ENCODE assay signal across 8 mouse cellular contexts in the genomic region with DNA sequence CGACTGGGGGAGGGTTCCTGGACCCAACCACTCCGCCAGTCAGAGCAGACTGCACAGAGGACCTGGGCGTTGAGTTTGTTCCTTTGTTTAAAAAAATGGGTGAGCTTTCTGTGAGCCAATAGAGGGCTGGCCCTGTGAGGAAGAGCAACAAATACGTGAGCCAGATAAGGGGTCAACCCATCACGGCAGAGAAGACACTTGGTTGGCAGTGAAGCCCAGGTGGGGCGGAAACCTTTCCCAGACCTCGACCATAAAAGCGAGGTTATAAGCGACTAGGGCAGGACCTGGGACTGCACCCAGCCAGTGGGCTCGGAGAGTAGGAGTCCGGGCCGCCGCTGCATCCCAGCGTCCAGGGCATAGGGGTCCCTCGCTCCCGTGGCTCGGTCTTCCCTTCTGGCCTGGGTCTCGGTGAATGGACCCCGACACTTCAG. TPM values are rescaled to one million over a fixed set of nuclear protein-coding genes. Genes with fewer than 3 reads are reported as not detected.
DNase-seq lines count a peak whose midpoint lies in the region; ATAC-seq and TF ChIP-seq lines count a peak whose summit lies in the region.

No protein-coding gene starts in this region.

- no peak for TF ChIP-seq CTCF in lung, postnatal 0 days (IDR thresholded peaks at IDR 0.05)

- H3K4me3 ChIP-seq in heart, embryonic 11.5 days (ENCODE audit: low read depth, low read length), result peak overlapping the region; percentile 82
- peak overlapping the region; percentile 77 for H3K4me3 ChIP-seq in lung, postnatal 0 days (ENCODE audit: low read depth, low read length)

- peak; percentile 91 for DNase-seq in CD4-positive, CD25-positive, alpha-beta regulatory T cell, adult 2 months (ENCODE audit: low read depth, low spot score)
- peak; percentile 81 for DNase-seq in adrenal gland, adult 2 months
- DNase-seq in embryo, embryonic 11 days, result peak; percentile 87
- peak; percentile 79 for DNase-seq in kidney, postnatal 10 days
- DNase-seq in lung, postnatal 0 days (ENCODE audit: low spot score), result peak; percentile 90
- peak; percentile 30 for DNase-seq in ovary, postnatal 10 days (ENCODE audit: low spot score)
- peak; percentile 64 to 79 for DNase-seq in thymus, postnatal 10 days (ENCODE audit: low spot score in 2 of 2)

- H3K9ac ChIP-seq in heart, embryonic 11.5 days (ENCODE audit: low read depth, low read length), result peak overlapping the region; percentile 84
- peak overlapping the region; percentile 59 for H3K9ac ChIP-seq in lung, postnatal 0 days (replicated peaks; ENCODE audit: low read depth)

- peaks cover 10% of the 10 kb centered on the region for H3K4me1 ChIP-seq in heart, embryonic 11.5 days (ENCODE audit: control insufficient read depth, insufficient read depth, low read length)
- peaks cover 7% of the 10 kb centered on the region; the same call in 1 of the 2 replicates for H3K4me1 ChIP-seq in lung, postnatal 0 days (ENCODE audit: insufficient read depth, low read depth, low read length)

- H3K36me3 ChIP-seq in heart, embryonic 11.5 days (ENCODE audit: control insufficient read depth, insufficient read depth, low read length), result peaks cover 8% of the 10 kb centered on the region
- peaks cover 6% of the 10 kb centered on the region; the same call in 1 of the 2 replicates for H3K36me3 ChIP-seq in lung, postnatal 0 days (ENCODE audit: insufficient read depth, low read length)

- no peak for TF ChIP-seq EP300 in lung, postnatal 0 days (IDR thresholded peaks at IDR 0.05)

- no peaks in the 10 kb centered on the region for H3K9me3 ChIP-seq in heart, embryonic 11.5 days (replicated peaks; ENCODE audit: control insufficient read depth, low read length)
- no peaks in the 10 kb centered on the region for H3K9me3 ChIP-seq in lung, postnatal 0 days (ENCODE audit: low read length)

- no peaks in the 10 kb centered on the region for H3K27me3 ChIP-seq in heart, embryonic 11.5 days (ENCODE audit: control insufficient read depth, insufficient read depth, low read length)
- no peaks in the 10 kb centered on the region for H3K27me3 ChIP-seq in lung, postnatal 0 days (replicated peaks; ENCODE audit: insufficient read depth, low read length)

- ATAC-seq in heart, embryonic 11.5 days (replicated peaks; ENCODE audit: insufficient number of reproducible peaks, low FRiP score, low TSS enrichment), result peak; percentile 49
- peak; percentile 40 for ATAC-seq in lung, postnatal 0 days

- 1% methylated on average over 19 of the region's 19 CpGs for WGBS in heart, embryonic 11.5 days (ENCODE audit: insufficient replicate concordance)
- under 1% methylated on average over 19 of the region's 19 CpGs for WGBS in lung, postnatal 0 days

- peak overlapping the region; percentile 91 for H3K4me2 ChIP-seq in heart, embryonic 11.5 days
- peak overlapping the region; percentile 88 for H3K4me2 ChIP-seq in lung, postnatal 0 days (replicated peaks; ENCODE audit: low read depth, low read length)

- H3K27ac ChIP-seq in heart, embryonic 11.5 days (ENCODE audit: low read depth, low read length), result peak overlapping the region; percentile 88
- H3K27ac ChIP-seq in lung, postnatal 0 days (ENCODE audit: low read length), result peak overlapping the region; percentile 93

RNA-seq across cellular contexts. Expression of a gene that starts 1.1 kb away (rescaled TPM):
- 1 to 10 TPM; 7.6 to 9.2 TPM for total RNA-seq in adrenal gland, adult 2 months (2021)
- polyA plus RNA-seq in adrenal gland, adult 2 months (2012; rRNA removed), result 25.3 and 27.5 TPM in 2 replicates
- polyA plus RNA-seq in heart, embryonic 11.5 days (2014; fragmentation: Nextera tagmentation; extraction: Ambion mirVana), result 12.9 and 14.5 TPM in 2 replicates
- polyA plus RNA-seq in lung, postnatal 0 days (2015; fragmentation: Nextera tagmentation; extraction: Ambion mirVana), result 9.9 and 10.2 TPM in 2 replicates

RNA-seq across cellular contexts. Expression of a gene that starts 19.5 kb away (rescaled TPM):
- 10 to 100 TPM; 51.9 to 62.2 TPM for total RNA-seq in adrenal gland, adult 2 months (2021)
- 87.6 and 96.9 TPM in 2 replicates for polyA plus RNA-seq in adrenal gland, adult 2 months (2012; rRNA removed)
- polyA plus RNA-seq in heart, embryonic 11.5 days (2014; fragmentation: Nextera tagmentation; extraction: Ambion mirVana), result 47.8 and 48.2 TPM in 2 replicates
- polyA plus RNA-seq in lung, postnatal 0 days (2015; fragmentation: Nextera tagmentation; extraction: Ambion mirVana), result 58.2 and 63.8 TPM in 2 replicates

RNA-seq across cellular contexts. Expression of a gene that starts 20.2 kb away (rescaled TPM):
- total RNA-seq in adrenal gland, adult 2 months (2021), result 100 to 1,000 TPM; 256 to 264 TPM
- 120 and 143 TPM in 2 replicates for polyA plus RNA-seq in adrenal gland, adult 2 months (2012; rRNA removed)
- polyA plus RNA-seq in heart, embryonic 11.5 days (2014; fragmentation: Nextera tagmentation; extraction: Ambion mirVana), result 445 and 470 TPM in 2 replicates
- 340 and 365 TPM in 2 replicates for polyA plus RNA-seq in lung, postnatal 0 days (2015; fragmentation: Nextera tagmentation; extraction: Ambion mirVana)

RNA-seq across cellular contexts. Expression of a gene that starts 25.9 kb away (rescaled TPM):
- 10 to 100 TPM; 40.3 to 62.0 TPM for total RNA-seq in adrenal gland, adult 2 months (2021)
- polyA plus RNA-seq in adrenal gland, adult 2 months (2012; rRNA removed), result 64.1 and 75.1 TPM in 2 replicates
- 90.5 and 123 TPM in 2 replicates for polyA plus RNA-seq in heart, embryonic 11.5 days (2014; fragmentation: Nextera tagmentation; extraction: Ambion mirVana)
- 121 and 135 TPM in 2 replicates for polyA plus RNA-seq in lung, postnatal 0 days (2015; fragmentation: Nextera tagmentation; extraction: Ambion mirVana)

RNA-seq across cellular contexts. Expression of a gene that starts 33.9 kb away (rescaled TPM):
- total RNA-seq in adrenal gland, adult 2 months (2021), result 10 to 100 TPM; 37.2 to 44.3 TPM
- polyA plus RNA-seq in adrenal gland, adult 2 months (2012; rRNA removed), result 43.9 and 60.3 TPM in 2 replicates
- polyA plus RNA-seq in heart, embryonic 11.5 days (2014; fragmentation: Nextera tagmentation; extraction: Ambion mirVana), result 10.1 and 11.3 TPM in 2 replicates
- polyA plus RNA-seq in lung, postnatal 0 days (2015; fragmentation: Nextera tagmentation; extraction: Ambion mirVana), result 43.6 and 48.7 TPM in 2 replicates

Comparison
In these comparisons a context has a peak if more than half of its experiments do, and no peak if none do; other contexts are left out.
1. Peak in every context shown above with its lines: DNase-seq, ATAC-seq, H3K4me3 ChIP-seq and H3K27ac ChIP-seq.
2. DNase-seq: peak in every context shown above with its lines; median percentile 91 in CD4-positive, CD25-positive, alpha-beta regulatory T cell, adult 2 months; 90 in lung, postnatal 0 days; 87 in embryo, embryonic 11 days; 81 in adrenal gland, adult 2 months; 79 in kidney, postnatal 10 days; 72 in thymus, postnatal 10 days; 30 in ovary, postnatal 10 days.